Mouse (Mus musculus) CD8-positive naive resting alpha-beta T cell, adult 2 months (primary cell): Measurements from ENCODE around the gene Cdan1.

ENCODE experiments used
- DNase-seq, 2 experiments: peaks; one replicate each; pipeline ENCODE4 v3.0.0; 2022; ENCODE audit warnings: low read depth in 2 of 2, low spot score in 2 of 2

The Cdan1 gene

DNA sequence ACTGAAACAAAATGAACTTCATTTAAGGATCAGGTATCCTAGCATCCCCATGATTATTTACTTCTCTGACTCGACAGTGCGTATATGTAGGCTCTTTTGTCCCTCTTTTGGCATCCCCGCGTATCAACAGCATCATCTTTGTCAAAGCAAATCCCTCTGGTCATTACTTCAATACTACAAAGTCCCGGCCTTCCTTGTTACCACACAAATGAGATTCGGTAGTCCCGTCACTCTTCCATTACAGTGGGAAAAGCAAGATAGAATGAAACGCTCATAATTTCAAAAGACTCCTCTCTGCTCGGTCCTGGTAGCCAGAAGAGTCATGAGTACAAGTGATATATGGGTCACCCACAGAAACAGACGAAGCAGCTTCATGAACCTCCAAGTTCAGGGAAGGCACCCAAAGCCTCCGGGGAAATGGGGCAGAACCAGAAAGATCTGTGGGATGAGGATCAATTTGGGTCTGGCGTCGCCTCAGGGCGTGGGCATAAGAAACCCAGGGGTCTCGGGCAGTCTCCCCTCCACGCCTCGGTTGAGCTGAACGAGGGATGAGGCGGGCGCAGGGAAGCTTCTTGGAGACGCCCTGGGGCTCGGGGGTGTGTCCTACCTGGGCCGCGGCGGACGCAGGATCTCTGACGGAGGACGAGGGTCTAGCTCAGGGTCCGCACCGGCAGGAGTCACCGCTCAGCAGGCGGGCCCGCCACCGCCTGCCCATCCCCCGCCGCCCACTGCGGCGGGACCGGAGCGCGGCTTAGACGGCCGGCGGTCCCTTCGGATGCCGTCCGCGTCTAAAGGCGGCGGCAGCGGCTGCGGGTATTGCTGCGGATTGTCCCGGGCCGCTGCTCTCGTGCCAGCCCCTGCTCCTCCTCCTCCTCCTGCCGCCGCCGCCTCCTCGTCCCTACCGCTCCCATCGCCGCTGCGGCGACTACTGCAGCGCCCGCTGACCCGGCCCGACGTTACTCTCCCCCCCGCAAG is at the start of gene Cdan1:
Cdan1 (minus strand) TSS at position 680 of the 975 bp plus-strand sequence.
- peak; percentile 24 to 36 for DNase-seq

DNA sequence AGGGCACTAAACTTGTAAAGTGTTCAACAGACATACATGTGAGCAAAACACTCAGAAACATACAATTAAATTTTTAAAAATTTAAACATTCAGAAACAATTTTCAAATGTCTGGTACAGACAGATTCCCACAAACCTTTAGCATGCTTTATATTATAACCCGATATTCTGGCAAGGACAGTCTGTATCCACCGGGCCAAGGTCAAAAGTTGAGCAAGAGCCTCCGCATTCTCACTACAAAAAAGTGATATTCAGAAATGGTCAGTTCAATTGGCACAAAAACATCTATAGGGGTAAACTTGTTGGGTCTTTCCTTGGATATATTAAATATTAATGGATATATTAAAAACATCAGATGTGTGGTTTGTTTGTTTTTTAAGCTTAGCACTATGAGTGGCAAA is 46.4 kb upstream of the Cdan1 start:
- DNase-seq, result no peak

DNA sequence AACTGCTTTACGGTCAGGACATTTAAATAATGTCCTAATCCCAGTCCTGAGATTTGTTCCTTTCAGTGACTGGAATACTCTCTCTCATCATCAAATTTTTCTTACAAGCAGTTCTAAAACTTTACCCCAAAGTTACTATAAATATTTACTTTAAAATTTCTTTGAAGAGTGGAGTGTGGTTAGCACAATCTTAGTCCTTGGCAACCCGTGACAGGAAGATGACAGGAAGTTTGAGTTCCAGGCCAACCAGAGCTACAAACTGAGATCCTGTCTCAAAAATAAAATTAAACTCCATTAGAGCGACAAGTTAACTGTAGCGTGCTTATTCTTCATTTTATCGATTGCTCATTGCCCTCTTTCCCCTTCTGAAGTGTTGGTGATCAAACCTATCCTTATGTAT is 37.7 kb upstream of the Cdan1 start:
- peak in 1 of 2 experiments; percentile 12 for DNase-seq

DNA sequence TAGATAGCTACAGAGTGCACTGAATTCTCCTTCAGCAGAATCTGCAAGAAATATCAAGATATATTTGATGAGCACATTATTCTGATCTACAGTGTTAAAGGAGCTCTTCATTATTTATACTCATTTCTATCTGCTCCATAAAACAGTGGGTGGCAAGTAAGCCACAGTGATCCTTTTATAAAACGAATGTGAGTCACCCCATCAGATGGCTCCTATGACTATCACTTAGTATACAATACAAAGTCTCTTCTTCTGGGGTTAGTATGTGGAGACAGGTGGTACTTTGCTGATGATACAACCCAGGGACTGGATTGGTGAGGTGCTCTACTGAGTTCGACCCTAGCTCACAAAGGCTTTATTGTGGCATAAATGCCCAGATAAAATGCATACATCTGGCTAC is 23.3 kb upstream of the Cdan1 start:
- DNase-seq, result no peak

DNA sequence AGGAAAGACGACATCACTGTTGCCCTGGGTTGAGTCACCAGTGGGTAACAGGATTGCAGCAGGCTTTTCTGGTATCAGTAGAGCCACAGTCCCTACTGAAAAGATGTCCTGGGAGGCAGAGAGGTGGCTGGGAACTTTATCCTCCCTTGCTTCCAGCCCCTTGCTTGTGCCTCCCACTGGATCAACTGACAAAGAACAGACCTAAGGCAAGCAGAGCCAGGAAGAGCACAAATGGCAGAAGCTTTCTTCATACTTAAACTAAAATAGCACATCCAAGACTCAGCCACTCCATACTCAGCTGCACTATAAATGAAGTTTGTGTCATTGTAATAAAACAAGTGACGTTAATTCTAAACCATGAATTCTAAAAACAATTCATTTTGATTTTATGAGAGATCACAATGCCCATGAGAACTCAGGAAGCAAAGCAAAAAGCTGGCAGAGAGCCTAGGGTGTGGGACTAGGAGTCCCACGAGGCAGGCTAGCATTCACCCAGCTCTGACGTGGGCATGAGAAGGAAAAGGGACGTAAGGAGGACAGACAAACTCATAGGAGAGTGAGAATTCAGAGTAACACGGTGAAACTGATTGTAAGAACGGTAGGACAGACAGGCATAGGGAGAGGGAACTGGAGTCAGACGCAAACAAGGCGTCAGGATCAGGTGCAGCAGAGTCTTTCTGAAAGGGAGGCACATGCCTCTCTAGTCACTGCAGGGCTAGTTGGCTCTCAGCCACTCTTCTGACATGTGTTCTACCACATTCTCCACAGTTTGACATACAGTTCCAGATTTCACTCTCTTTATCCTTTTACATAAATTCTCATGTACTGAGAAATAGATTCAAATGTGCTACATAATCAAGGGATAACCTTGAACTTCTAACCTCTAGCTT is 21.8 kb upstream of the Cdan1 start:
- no peak for DNase-seq

DNA sequence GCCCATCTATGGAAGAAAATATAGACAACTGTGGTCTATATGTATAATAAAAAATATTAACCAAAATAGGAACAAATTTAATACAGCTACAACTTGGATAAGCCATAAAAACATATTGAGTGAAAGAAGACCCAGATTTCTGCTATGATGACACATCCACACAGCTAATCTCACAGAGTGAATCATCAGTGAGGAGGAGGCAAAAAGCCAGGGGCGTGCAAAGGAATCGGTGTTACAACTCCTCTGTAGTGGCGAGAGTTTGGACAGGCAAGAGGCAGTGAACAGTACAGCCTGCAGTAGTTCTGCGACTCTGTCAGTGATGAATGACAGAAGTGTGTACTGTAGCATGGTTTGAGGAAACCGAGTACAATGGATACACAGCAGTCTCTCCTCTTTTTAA is 17.4 kb upstream of the Cdan1 start:
- DNase-seq, result no peak

DNA sequence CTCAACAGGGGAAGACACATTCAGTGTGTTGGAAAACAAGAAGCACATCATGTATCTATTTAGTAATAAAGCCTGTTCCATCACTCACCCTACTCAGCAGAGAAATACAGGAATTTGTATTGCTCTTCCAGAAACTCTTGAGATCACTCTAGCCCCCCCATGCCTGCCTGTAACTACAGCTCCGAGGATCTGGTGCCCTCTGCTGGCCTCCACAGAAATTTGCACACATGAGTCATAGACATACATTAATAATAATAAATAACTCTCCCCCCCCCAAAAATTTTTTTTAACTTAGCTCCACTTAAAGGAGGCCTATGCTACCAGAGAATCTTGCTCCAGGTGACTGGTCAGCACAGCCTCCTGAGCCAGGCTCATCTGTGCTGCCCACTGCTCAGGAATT is 16.6 kb upstream of the Cdan1 start:
- peak; percentile 7 to 10 for DNase-seq

DNA sequence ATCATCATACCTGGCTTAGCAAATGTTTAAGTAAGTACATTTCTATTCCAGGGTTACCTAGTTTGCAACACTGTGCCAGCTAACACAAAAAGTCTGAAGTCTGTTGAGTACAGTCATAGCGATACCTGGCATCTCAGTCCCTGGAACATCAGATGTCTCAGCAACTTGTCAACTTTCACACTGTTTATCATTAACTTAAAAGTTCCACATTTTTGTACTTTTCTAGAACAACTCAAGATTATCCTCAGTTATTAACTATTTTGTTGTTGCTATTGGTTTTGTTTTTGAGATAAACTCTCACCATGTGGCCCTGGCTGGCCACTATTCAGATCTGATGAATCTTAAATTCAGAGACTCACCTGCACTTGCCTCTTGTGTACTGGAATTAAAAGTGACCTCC is 13.5 kb upstream of the Cdan1 start:
- DNase-seq, result no peak

DNA sequence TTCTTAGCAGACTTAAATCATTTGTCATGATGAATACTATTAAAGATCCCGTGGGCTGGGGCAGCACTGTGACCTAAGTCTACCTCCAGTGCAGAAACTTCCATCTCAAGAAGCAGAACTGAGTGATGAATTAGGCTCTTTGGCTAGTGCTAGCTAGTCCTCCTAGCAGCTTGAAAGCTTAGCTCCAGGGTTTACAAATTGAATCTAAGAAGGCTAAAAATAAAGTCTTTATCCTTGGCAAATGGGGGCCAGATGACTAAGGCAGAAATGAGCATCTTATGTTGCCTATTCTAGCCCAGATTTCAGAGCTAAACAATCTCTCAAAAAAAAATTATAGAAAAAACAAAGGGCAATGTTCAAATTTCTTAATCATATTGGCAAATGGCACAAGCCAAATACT is 10.8 kb upstream of the Cdan1 start:
- DNase-seq, result no peak

DNA sequence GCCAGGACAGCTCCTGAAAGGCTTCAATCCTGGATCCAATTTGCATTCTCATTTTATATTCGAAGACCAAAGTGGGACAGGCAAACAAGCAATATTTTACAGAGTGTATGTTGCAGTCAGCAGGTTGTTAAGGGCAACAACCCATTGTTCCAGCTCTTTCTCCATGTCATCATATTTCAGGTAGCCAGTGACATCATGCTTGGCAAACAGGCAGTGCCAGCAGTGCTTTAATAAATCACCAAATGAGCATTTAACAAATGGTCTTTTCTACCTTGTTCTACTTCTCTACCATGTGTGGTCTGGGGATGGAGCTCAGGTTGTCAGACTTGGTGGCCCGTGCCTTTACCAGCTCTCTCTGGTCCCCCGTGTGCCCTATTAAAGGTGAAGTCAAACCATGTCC is 8.2 kb upstream of the Cdan1 start:
- no peak for DNase-seq

DNA sequence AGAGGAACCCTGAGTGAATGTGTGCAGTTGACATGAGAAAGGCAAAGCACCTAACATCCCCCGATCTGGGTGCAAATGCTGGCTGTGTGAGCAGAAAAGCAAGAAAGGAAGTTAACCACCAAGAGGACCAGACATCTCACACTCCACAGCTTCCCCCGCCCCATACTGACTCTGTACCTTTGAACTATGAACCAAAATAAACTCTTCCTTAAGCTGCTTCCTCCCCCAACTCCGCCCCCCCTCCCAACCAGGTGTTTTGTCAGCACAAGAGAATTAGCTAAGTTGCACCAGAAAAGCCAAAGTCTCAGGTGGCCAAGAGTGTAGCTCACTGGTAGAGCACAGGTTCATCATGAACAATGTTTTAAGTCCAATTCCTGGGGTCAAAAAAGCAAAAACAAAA is 3.2 kb upstream of the Cdan1 start:
- DNase-seq, result no peak

DNA sequence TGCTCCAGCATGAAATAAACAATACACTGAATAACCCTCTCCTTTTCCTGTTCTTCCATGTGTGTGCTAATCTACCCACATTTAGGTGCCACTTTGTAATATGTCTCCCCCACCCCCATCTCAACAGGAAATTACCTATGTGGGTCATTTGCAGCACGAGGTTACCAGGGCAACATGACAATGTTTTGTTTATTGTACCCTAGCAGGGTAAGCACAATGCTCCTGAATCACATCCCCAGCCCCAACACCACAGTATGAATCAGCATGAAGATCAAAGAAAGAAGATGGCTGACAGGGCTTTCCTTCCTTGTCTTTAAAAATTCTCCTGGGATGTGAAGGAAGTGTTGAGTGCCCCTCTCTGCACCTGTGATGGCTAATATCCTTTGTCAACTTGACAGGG is 2.7 kb upstream of the Cdan1 start:
- peak in 1 of 2 experiments; percentile 21 for DNase-seq

DNA sequence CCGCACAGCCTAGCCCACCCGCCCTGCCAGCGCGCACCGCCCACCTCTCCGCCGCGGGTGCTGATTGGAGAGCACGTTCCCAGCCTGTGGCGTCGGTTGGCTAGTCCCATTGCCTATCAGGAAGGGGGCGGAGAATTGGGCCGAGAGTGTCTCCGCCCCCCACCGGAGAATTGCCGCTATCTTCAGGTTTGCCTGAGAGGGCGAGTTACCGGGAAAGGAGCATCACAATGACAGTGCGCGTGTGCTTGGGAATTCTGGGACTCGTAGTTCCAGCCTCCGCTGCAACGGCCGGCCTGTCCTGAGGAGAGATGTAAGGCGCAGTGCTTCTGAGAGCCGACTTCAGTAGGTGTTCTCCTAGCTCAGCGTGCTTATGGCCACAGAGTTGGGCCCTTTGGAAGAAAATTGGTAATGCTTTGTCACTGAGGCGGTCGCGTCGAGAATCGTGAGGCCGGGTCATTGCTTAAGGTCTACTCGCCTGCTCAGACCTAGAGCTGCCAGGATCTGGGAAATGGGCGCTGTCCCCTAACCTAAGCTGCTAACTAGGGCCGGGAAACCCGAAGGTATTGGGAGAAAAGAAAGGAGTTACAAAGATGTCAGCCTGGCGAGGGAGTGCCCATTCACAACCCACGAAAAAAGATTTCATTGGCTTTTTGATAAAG is 625 bp upstream of the Cdan1 start, which contains the start of gene Ttbk2:
Ttbk2 (minus strand) TSS at position 181 of the 659 bp plus-strand sequence.
- DNase-seq, result peak; percentile 89 to 91

DNA sequence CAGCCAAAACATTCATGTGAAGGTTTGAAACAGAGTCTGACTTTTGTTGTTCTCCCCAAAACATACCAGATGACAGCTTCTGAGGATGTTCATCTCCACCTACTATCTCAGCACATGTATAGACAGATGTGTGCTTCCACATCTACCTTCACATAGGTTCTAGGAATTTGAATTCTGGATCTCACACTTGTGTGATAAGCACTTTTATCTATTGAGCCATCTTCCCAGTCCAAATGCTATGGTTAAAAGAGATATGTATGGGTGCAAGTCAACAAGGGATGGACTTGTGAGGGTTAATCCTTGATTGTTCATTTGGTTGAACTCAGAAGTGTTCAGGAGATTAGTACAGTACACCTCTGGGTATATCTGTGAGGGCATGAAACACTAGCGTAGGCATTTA is 4.6 kb downstream of the Cdan1 start:
- no peak for DNase-seq

DNA sequence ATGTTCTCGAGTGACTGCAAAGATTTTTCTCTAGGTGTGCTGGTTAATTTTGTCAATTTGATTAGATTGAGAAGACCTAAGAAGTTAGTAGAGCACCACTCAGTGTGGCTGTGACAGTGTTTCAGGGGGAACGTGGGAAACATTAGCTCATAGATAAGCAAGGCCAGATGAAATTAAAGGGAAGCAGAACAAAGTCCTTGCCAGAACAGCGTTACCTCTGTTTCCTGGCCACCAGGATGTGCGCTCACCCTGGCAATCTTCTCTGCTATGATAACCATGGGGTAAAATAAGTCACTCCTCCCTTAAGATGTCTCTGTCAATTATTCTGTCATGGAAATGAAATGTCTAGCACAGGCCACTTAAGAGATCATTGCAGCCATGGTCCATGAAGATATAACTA is 5.9 kb downstream of the Cdan1 start:
- DNase-seq, result no peak

DNA sequence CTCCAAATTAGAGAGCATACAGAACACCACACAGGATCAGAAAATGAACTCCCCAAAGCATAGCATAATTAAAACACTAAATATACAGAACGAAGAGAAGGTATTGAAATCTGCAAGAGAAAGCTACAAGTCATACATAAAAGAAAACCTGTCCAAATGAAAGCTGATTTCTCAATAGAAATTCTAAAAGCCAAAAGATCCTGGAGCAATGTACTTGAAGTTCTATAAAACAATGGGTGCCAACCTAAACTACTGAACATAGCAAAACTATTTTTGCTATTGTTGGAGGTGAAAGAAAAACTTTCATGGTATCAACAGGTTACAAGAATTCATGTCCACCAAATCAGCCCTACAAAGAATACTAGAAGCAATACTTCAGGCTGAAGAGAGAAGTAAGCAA is 8.7 kb downstream of the Cdan1 start:
- no peak for DNase-seq

DNA sequence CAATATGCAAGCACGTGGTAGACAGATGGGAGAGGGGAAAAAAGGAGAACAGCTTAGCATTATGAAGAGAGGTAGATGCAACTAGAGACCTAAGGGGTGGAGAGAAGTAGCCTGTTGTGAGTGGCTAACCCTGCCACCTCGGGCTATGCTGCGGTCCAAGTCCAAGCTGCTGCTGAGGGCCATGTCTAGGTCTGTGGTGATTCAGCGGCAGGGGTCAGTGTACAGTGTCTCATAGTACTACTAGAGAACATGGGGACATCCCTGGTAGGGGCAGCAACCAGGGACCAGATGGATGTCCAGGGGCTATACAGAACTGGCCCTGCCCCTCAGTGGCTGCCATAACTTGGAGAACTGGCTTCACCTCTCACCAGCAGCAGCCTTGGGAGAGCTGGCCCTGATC is 14.8 kb downstream of the Cdan1 start:
- no peak for DNase-seq

DNA sequence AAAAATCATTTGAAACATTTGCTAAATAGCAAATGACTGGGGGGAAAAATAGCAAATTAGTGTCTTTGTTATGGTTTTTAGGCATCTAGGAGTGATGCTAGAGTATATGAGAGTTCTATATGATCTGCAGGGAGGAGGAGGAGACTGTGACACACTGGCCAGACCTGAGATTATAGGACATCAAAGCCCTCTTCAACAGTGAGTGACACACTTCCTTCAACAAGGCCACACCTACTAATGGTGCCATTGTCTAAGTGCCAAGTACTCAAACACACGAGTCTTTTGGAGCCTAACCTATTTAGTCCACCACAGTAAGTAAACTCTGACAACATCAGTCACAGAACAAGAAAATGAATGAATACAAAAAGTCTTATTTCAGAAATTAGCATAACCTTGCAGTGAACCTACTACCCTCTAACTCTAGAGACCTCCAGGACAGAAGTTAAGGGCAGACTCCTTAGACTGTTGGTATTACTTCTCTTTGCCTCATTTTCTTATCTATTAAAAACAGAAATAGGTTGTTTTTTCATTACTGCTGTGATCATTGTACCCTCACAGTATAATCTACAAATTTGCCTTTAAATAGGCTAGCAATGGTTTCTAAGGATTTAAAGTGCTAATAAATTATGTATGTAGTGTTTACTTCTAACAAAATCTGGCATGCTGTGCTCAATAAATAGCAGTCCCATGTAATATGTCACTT is 22.8 kb downstream of the Cdan1 start:
- DNase-seq, result no peak

DNA sequence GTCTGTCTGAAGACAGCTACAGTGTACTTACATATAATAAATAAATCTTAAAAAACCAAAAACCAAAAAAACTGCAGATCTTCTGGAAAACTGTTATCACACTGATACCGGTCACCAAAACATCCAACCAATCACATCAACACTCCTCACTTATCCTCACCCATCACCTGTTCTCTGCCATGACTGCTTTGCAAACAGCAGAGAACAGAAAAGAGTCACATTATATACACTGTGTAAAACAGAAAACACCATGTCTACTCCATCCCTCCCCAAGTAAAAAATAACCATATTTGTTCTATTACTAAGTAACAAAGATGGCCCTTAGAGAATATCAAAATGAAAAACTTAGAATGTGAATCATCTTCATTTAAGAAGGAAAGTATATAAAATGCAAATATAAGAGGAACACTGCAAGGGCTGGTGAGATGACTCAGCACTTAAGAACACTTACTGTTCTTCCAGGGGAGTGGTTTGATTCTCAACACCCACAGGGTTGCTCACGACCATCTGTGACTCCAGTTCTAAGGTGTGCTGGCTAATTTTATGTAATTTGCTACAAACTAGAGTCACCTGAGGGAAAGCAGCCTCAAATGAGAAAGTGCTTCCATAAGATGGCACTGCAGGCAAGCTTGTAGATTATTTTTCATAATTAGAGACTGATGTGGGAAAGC is 79.5 kb downstream of the Cdan1 start:
- DNase-seq, result no peak

DNA sequence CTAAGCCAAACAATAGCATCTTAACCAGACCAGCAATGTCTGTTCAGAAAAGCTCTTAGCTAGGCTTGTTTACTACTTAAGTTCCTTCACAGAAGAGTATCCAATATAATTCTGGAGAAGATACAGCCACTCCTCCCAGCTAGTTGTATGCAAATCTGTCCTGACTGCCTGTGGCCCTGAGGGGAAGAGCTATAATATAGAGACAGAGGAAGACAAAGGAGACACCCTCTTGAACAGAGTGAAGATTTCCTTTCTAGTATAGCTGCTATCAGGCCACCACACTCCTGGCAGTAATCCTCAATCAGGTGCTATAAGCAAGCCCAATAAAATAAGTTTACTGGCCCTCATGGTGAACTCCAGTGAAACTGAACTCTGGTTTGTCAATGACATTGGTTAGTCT is 88.0 kb downstream of the Cdan1 start:
- no peak for DNase-seq
